In the genomic region with DNA sequence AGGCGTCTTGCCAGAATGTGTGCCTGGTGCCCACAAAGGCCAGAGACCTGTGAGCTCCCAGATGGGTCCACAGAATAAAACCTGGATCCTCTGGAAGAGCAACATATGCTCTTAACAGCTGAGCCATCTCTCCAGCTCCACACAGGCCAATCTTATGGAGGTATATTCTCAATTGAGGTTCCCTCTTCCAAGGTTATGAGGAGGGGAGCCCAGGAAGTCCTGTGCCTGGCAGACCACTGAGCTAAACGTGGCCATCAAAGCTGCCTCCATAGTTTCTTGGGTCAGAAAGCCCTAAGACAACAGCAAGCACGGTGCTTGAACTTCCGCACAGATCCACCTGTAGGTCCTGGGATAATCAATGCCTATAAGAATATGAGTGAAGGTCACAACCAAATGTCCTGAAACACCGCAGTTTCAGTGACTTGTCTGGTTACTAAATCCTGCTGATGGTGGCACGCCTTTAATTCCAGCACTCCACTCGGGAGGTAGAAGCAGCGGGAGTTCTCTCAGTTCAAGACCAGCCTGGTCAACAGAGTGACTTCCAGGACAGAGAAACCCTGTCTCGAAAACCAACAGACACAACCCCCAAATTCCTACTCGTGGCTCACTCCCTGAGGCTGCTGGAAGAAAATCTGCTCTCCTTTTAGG, we compare ENCODE assay signal across 8 mouse cellular contexts. TPM values are rescaled to one million over a fixed set of nuclear protein-coding genes. Genes with fewer than 3 reads are reported as not detected.
A peak's percentile ranks its signal among the peaks of the same experiment; 100 is the strongest.
DNase-seq lines count a peak whose midpoint lies in the region; ATAC-seq and TF ChIP-seq lines count a peak whose summit lies in the region.

No protein-coding gene starts in this region.

- H3K9me3 ChIP-seq in liver, embryonic 11.5 days (ENCODE audit: control insufficient read depth, low read length) = no peaks in the 10 kb centered on the region

- TF ChIP-seq CTCF in gastrocnemius, adult 2 months (IDR thresholded peaks at IDR 0.05) = no peak
- no peak for TF ChIP-seq CTCF in testis, adult 2 months (IDR thresholded peaks at IDR 0.05; ENCODE audit: control insufficient read depth, insufficient read depth, insufficient replicate concordance, low read depth, low read length)

- no peak for DNase-seq in gastrocnemius, adult 2 months
- DNase-seq in gastrocnemius, postnatal 36 days = no peak
- DNase-seq in testis, postnatal 14 days (ENCODE audit: low spot score) = no peak
- no peak for DNase-seq in liver, embryonic 11.5 days (ENCODE audit: low spot score)
- no peak for DNase-seq in urinary bladder, postnatal 14 days (ENCODE audit: low spot score)
- no peak for DNase-seq in right cerebral cortex, postnatal 4 days
- no peak for DNase-seq in gastrocnemius, postnatal 25 days

- intact Hi-C loops in gastrocnemius, adult 2 months (cut with DNase I) = no loop called here
- intact Hi-C loops in gastrocnemius, postnatal 36 days (cut with DNase I) = no loop called here

- WGBS in liver, embryonic 11.5 days = 24% methylated on average over 10 of the region's 10 CpGs

- no peak overlapping the region for H3K27ac ChIP-seq in gastrocnemius, adult 2 months
- H3K27ac ChIP-seq in testis, adult 2 months (ENCODE audit: control insufficient read depth, insufficient read depth, low read depth, low read length) = no peak overlapping the region
- H3K27ac ChIP-seq in liver, embryonic 11.5 days (ENCODE audit: low read depth, low read length) = no peak overlapping the region

- no peak for TF ChIP-seq POLR2A in testis, adult 2 months (IDR thresholded peaks at IDR 0.05; ENCODE audit: control insufficient read depth, low read depth, low read length)

- no peaks in the 10 kb centered on the region for H3K36me3 ChIP-seq in testis, adult 2 months (ENCODE audit: control insufficient read depth, insufficient read depth, low read length)
- H3K36me3 ChIP-seq in liver, embryonic 11.5 days (ENCODE audit: control insufficient read depth, insufficient read depth, low read length) = no peaks in the 10 kb centered on the region

- H3K4me1 ChIP-seq in testis, adult 2 months (ENCODE audit: control insufficient read depth, insufficient read depth, low read length) = peaks cover 6% of the 10 kb centered on the region
- peaks cover 9% of the 10 kb centered on the region for H3K4me1 ChIP-seq in liver, embryonic 11.5 days (replicated peaks; ENCODE audit: control insufficient read depth, insufficient read depth, low read length)

- peak overlapping the region; percentile 79 for H3K4me2 ChIP-seq in liver, embryonic 11.5 days

- no peaks in the 10 kb centered on the region for H3K27me3 ChIP-seq in testis, adult 2 months (ENCODE audit: control insufficient read depth, insufficient read depth, low read length)
- no peaks in the 10 kb centered on the region for H3K27me3 ChIP-seq in liver, embryonic 11.5 days (replicated peaks; ENCODE audit: control insufficient read depth, insufficient read depth, low read length)

- peak overlapping the region; percentile 76 for H3K9ac ChIP-seq in liver, embryonic 11.5 days (ENCODE audit: low read depth, low read length)

- peak overlapping the region; percentile 99 for H3K4me3 ChIP-seq in gastrocnemius, adult 2 months
- H3K4me3 ChIP-seq in testis, adult 2 months (ENCODE audit: control insufficient read depth, low read depth, low read length) = peak overlapping the region; percentile 98
- H3K4me3 ChIP-seq in liver, embryonic 11.5 days (ENCODE audit: low read depth, low read length) = peak overlapping the region; percentile 79

- no peak for ATAC-seq in liver, embryonic 11.5 days (replicated peaks; ENCODE audit: low FRiP score)

RNA-seq across cellular contexts. Expression of a gene that starts 0.9 kb away (rescaled TPM):
- total RNA-seq in gastrocnemius, adult 2 months (2021) = 10 to 100 TPM; 10.1 to 13.7 TPM
- 1 to 10 TPM; 9.0 TPM for total RNA-seq in gastrocnemius, postnatal 36 days (2021)
- 12.5 and 13.6 TPM in 2 replicates for polyA plus RNA-seq in testis, adult 2 months (2012; rRNA removed)
- polyA plus RNA-seq in liver, embryonic 11.5 days (2014; fragmentation: Nextera tagmentation; extraction: Ambion mirVana) = 52.8 and 54.0 TPM in 2 replicates
- 1 to 10 TPM; 8.1 to 9.1 TPM for total RNA-seq in gastrocnemius, postnatal 25 days (2021)
